Mouse (Mus musculus) ES-E14 (cell line): Measurements from ENCODE around the gene Il25.

Source experiments
- CHD2 ChIP-seq: IDR thresholded peaks from 2 replicates; pipeline ENCODE4 v1.6.1; 2014; ENCODE audit warnings: mild to moderate bottlenecking, low read depth, low read length, inconsistent platforms
- HCFC1 ChIP-seq: IDR thresholded peaks from 2 replicates; pipeline ENCODE4 v1.6.1; 2012; ENCODE audit warnings: low read length, inconsistent platforms, borderline replicate concordance; ENCODE audit not compliant: insufficient read depth
- MAFK ChIP-seq: IDR thresholded peaks from 2 replicates; pipeline ENCODE4 v1.6.1; 2014; ENCODE audit warnings: mild to moderate bottlenecking, low read depth, low read length, inconsistent platforms; ENCODE audit not compliant: insufficient read depth
- ZC3H11A ChIP-seq: IDR thresholded peaks from 2 replicates; pipeline ENCODE4 v1.6.1; 2012; ENCODE audit warnings: low read depth, mild to moderate bottlenecking, inconsistent platforms, low read length, borderline replicate concordance
- ZNF384 ChIP-seq: IDR thresholded peaks from 2 replicates; pipeline ENCODE4 v1.6.1; 2012; ENCODE audit warnings: low read depth, low read length, inconsistent platforms

- no peak for TF ChIP-seq ZC3H11A
- TF ChIP-seq HCFC1, result no peak
- no peak for TF ChIP-seq CHD2
- TF ChIP-seq MAFK, result no peak
- TF ChIP-seq ZNF384, result no peak
Observed at GRCm38 (mm10) chr14:54935904-54936830, 3.7 kb downstream of the Il25 start, which contains the start of gene Cmtm5.
